Mouse (Mus musculus) kidney, adult 2 months (tissue): ENCODE results near the gene Atp13a2. TPM values are rescaled to one million over a fixed set of nuclear protein-coding genes. Genes with fewer than 3 reads are reported as not detected.
A peak's percentile ranks its signal among the peaks of the same experiment; 100 is the strongest.

Experiments used
- DNase-seq: peaks from one replicate; pipeline ENCODE4 v3.0.0; 2021
- H3K27ac ChIP-seq: fragments of 200-500 bp; 2 replicates; pipeline ENCODE4 v1.5.1; 2012; ENCODE audit warnings: low read depth, low read length, control low read depth, inconsistent platforms; ENCODE audit not compliant: insufficient read depth
- H3K27me3 ChIP-seq: fragments of 200-500 bp; replicated peaks from 2 replicates; pipeline ENCODE4 v1.6.1; 2012; ENCODE audit warnings: mild to moderate bottlenecking, moderate library complexity, low read length, inconsistent platforms; ENCODE audit not compliant: control insufficient read depth, insufficient read depth
- H3K36me3 ChIP-seq: fragments of 200-500 bp; 2 replicates; pipeline ENCODE4 v1.6.1; 2012; ENCODE audit warnings: mild to moderate bottlenecking, moderate library complexity, low read length, inconsistent platforms; ENCODE audit not compliant: control insufficient read depth, insufficient read depth
- H3K4me1 ChIP-seq: fragments of 200-500 bp; 2 replicates; pipeline ENCODE4 v1.6.1; 2011; ENCODE audit warnings: low read length; ENCODE audit not compliant: control insufficient read depth, insufficient read depth
- H3K4me3 ChIP-seq: fragments of 200-500 bp; 2 replicates; pipeline ENCODE4 v1.5.1; 2011; ENCODE audit warnings: mild to moderate bottlenecking, low read depth, low read length, control low read depth; ENCODE audit not compliant: insufficient read depth
- CTCF ChIP-seq: fragments of 200-500 bp; conservative IDR thresholded peaks from 2 replicates; pipeline ENCODE4 v1.5.1; 2011; ENCODE audit warnings: low read depth, mild to moderate bottlenecking, control low read depth, low read length, moderate library complexity, mixed read lengths; ENCODE audit not compliant: insufficient read depth, insufficient read length
- POLR2A ChIP-seq: fragments of 200-500 bp; IDR thresholded peaks from one replicate; pipeline ENCODE4 v1.6.1; 2011; ENCODE audit warnings: low read depth, low read length, control low read depth
- WGBS: fragments of 180-500 bp; shearing (Covaris S2); methylation state at CpG from one replicate; pipeline ENCODE4 v1.1.7; 2018; 5-methylcytosine and 5-hydroxymethylcytosine counted together
- polyA plus RNA-seq: library from polyadenylated mRNA; depleted of rRNA; stranded (reverse); fragments of >200 nt; gene quantifications from 2 replicates; pipeline ENCODE4 v1.2.3, GENCODE M21; 2012; rRNA removed

The Atp13a2 gene
- polyA plus RNA-seq: 46.3 and 56.0 TPM in 2 replicates

- peak; percentile 92 for DNase-seq
- Histone ChIP-seq H3K27ac (no peak within 1 kb of the TSS), H3K4me1 (peaks cover 2% of the 10 kb centered on the region; the same call in 1 of the 2 replicates), H3K27me3 (no peaks in the 10 kb centered on the region), H3K36me3 (no peaks in the 10 kb centered on the region), H3K4me3 (peak within 1 kb of the TSS; percentile 89)
- WGBS: 1% methylated on average over 58 of the region's 58 CpGs
- no peak for TF ChIP-seq POLR2A
- TF ChIP-seq CTCF: no peak
Observed at GRCm38 (mm10) chr4:140986711-140987395, at the start of gene Atp13a2. Gene Atp13a2, plus strand, starts transcription at chr4:140986873.

DNA sequence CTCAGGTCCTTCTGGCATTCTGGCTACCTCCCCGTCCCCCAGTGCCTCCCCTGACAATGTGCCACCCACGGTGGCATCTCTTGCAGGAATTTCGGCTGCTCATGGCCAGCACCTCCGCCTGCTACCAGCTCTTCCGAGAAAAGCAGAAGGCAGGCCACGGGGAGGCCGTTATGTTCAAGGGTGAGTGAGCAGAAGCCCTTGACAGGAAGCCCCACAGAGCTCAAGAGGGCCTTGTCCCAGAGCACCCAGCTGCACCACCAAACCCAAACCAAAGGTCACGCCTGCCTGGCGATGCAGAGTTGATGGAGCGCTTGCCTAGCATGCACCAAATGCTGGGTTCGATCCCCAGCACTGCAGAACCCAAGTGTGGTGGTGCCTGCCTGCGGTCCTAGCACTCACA, 42.3 kb upstream of the Atp13a2 start:
- Histone ChIP-seq H3K27me3 (no peaks in the 10 kb centered on the region), H3K27ac (no peak overlapping the region), H3K36me3 (no peaks in the 10 kb centered on the region), H3K4me3 (no peak overlapping the region), H3K4me1 (no peaks in the 10 kb centered on the region; the same call in 1 of the 2 replicates)
- no peak for TF ChIP-seq CTCF
- no peak for TF ChIP-seq POLR2A
- WGBS: 66% methylated on average over 12 of the region's 12 CpGs
- DNase-seq: peak; percentile 66

DNA sequence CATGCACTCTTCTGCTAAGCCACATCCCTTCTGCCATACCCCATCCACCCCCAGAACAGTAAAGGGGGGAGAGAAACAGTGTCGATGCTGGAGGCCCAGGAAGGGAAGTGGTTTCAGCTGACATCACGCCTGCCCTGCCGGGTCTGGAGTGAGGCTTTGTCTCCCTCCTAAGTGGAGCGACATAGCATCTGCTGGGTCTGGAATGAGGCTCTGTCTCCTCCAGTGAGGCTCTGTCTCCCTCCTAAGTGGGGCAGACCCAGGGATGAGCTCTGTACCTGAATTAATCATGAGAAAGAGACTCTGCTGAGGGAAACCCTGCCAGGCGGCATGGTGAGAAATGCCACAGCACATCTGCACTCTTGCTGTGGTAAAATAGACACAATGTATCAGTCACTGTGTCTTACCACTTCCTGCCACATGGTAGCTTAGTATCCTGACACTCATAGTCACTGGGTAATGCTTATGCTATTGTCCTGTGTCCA, 41.7 kb upstream of the Atp13a2 start:
- whole genome bisulfite sequencing: 79% methylated on average over 5 of the region's 5 CpGs
- no peak for DNase-seq
- Histone ChIP-seq H3K4me1 (no peaks in the 10 kb centered on the region; the same call in 1 of the 2 replicates), H3K27ac (no peak overlapping the region), H3K36me3 (no peaks in the 10 kb centered on the region), H3K4me3 (no peak overlapping the region), H3K27me3 (no peaks in the 10 kb centered on the region)
- TF ChIP-seq CTCF (no peak), POLR2A (no peak)

DNA sequence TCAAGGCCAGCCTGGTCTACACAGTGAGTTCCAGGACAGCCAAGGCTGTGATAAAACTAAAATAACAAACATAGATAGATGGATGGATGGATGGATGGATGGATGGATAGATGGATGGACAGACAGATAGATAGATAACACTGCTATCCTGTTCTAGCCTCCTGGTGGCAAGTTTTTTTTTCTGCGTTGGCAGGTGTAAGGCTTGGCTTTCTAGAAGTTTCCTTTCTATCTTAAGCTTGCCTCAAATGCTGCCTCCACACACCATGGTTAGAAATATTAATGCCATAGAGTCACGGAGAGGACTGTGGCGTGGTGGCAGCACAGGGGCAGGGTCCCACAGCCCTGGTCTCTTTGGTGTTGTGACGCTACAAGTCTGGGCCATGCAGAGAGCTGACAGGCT, 41.1 kb upstream of the Atp13a2 start:
- TF ChIP-seq POLR2A (no peak), CTCF (no peak)
- 93% methylated on average over 4 of the region's 4 CpGs for WGBS
- H3K27me3 ChIP-seq: no peaks in the 10 kb centered on the region
- H3K4me3 ChIP-seq: no peak overlapping the region
- no peaks in the 10 kb centered on the region; the same call in 1 of the 2 replicates for H3K4me1 ChIP-seq
- no peak overlapping the region for H3K27ac ChIP-seq
- DNase-seq: no peak
- H3K36me3 ChIP-seq: no peaks in the 10 kb centered on the region

DNA sequence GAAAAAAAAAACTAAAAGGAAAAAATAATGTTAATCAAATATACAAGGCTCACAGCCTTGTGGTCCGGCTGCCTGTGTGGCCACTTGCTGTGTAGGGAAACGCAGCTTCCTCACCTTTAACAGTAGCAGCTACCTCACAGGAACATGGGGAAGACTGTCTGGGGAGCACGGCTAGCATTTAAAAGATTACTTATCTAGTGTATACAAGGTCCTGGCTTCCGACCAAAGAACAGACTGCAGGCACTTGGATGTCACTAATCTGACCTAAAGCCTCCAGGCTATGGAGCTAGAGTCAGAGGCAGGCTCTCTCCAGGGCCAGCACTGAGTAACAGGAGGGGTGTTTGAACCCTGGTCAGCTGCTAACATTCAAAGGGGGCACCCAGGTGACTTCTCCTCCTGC, 40.6 kb upstream of the Atp13a2 start:
- Histone ChIP-seq H3K27ac (no peak overlapping the region), H3K27me3 (no peaks in the 10 kb centered on the region), H3K4me3 (no peak overlapping the region), H3K36me3 (no peaks in the 10 kb centered on the region), H3K4me1 (no peaks in the 10 kb centered on the region; the same call in 1 of the 2 replicates)
- TF ChIP-seq POLR2A (no peak), CTCF (no peak)
- 60% methylated on average over 4 of the region's 4 CpGs for WGBS
- DNase-seq: no peak

GRCm38 (mm10) chr4:140946580-140947205, 40.0 kb upstream of the Atp13a2 start:
- no peaks in the 10 kb centered on the region for H3K36me3 ChIP-seq
- no peaks in the 10 kb centered on the region for H3K27me3 ChIP-seq
- TF ChIP-seq POLR2A: no peak
- no peak for TF ChIP-seq CTCF
- H3K4me1 ChIP-seq: no peaks in the 10 kb centered on the region; the same call in 1 of the 2 replicates
- WGBS: 73% methylated on average over 14 of the region's 14 CpGs
- no peak overlapping the region for H3K27ac ChIP-seq
- no peak for DNase-seq
- H3K4me3 ChIP-seq: no peak overlapping the region
